Mouse (Mus musculus): ENCODE data around the gene Wfdc17. TPM values are rescaled to one million over a fixed set of nuclear protein-coding genes. Genes with fewer than 3 reads are reported as not detected.

Gene Wfdc17
- total RNA-seq, 1 experiment = not detected

GRCm38 (mm10) chr11:83663532-83663931, 40.3 kb upstream of the Wfdc17 start:
- DNase-seq (ENCODE audit: low read depth, low spot score) = no peak
- Histone ChIP-seq H3K9ac (ENCODE audit: insufficient read depth, low read depth, low read length, poor library complexity, severe bottlenecking) (no peak overlapping the region), H3K36me3 (ENCODE audit: control insufficient read depth, insufficient read depth, low read length, poor library complexity, severe bottlenecking) (no peaks in the 10 kb centered on the region), H3K4me1 (ENCODE audit: control insufficient read depth in 2 of 2, insufficient read depth in 2 of 2, low read length in 2 of 2, poor library complexity in 1 of 2) (no peaks in the 10 kb centered on the region), H3K27ac (ENCODE audit: insufficient read depth, low read depth, low read length, poor library complexity, severe bottlenecking) (no peak overlapping the region), H3K9me3 (ENCODE audit: control insufficient read depth, insufficient read depth, low read depth, low read length) (no peaks in the 10 kb centered on the region), H3K4me3 (ENCODE audit: insufficient read depth in 1 of 2, low read depth in 1 of 2, low read length in 2 of 2, poor library complexity in 1 of 2, severe bottlenecking in 1 of 2) (no peak overlapping the region)
- in situ Hi-C loops (cut with MboI; ENCODE audit: low sequenced_read_pairs in 2 of 2, unreplicated experiment in 2 of 2) = no loop called here
- TF ChIP-seq ZNF384 (IDR thresholded peaks at IDR 0.05; ENCODE audit: low read depth, low read length) (no peak), CHD2 (IDR thresholded peaks at IDR 0.05; ENCODE audit: low read depth, low read length) (no peak), MAFK (IDR thresholded peaks at IDR 0.05; ENCODE audit: insufficient read depth, low read depth, low read length) (no peak)

DNA sequence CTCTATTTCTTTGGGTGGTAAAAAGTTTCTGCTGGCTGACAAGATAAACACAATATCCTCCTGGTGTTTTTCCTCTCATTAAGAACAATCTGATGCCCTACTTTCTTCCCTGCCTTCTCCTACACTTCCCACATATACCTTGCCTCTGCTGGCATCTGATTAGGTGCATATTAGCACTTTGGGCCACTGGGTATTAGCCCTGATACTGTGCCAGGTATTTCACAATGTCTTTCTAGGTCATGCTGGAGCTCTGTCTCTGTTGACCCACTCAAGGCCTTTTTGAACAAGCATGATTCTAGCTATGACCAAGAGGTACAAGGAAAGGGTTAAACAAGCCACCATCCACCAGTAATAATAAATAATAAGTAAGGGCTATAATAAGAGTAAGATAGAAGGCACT, 32.0 kb upstream of the Wfdc17 start:
- in situ Hi-C loops (cut with MboI; ENCODE audit: low sequenced_read_pairs in 2 of 2, unreplicated experiment in 2 of 2) = no loop called here
- no peaks in the 10 kb centered on the region for H3K9me3 ChIP-seq (ENCODE audit: control insufficient read depth, insufficient read depth, low read depth, low read length)
- no peak for DNase-seq (ENCODE audit: low read depth, low spot score)
- H3K4me1 ChIP-seq (ENCODE audit: control insufficient read depth in 2 of 2, insufficient read depth in 2 of 2, low read length in 2 of 2, poor library complexity in 1 of 2) = no peaks in the 10 kb centered on the region
- no peaks in the 10 kb centered on the region for H3K36me3 ChIP-seq (ENCODE audit: control insufficient read depth, insufficient read depth, low read length, poor library complexity, severe bottlenecking)
- no peak overlapping the region for H3K4me3 ChIP-seq (ENCODE audit: insufficient read depth in 1 of 2, low read depth in 1 of 2, low read length in 2 of 2, poor library complexity in 1 of 2, severe bottlenecking in 1 of 2)
- H3K27ac ChIP-seq (ENCODE audit: insufficient read depth, low read depth, low read length, poor library complexity, severe bottlenecking) = no peak overlapping the region
- no peak overlapping the region for H3K9ac ChIP-seq (ENCODE audit: insufficient read depth, low read depth, low read length, poor library complexity, severe bottlenecking)
- no peak for TF ChIP-seq ZC3H11A (IDR thresholded peaks at IDR 0.05; ENCODE audit: borderline replicate concordance, low read depth, low read length)
- no peak for TF ChIP-seq CHD2 (IDR thresholded peaks at IDR 0.05; ENCODE audit: low read depth, low read length)
- TF ChIP-seq ZNF384 (IDR thresholded peaks at IDR 0.05; ENCODE audit: low read depth, low read length) = no peak
- no peak for TF ChIP-seq MAFK (IDR thresholded peaks at IDR 0.05; ENCODE audit: insufficient read depth, low read depth, low read length)
- no peak for TF ChIP-seq HCFC1 (IDR thresholded peaks at IDR 0.05; ENCODE audit: borderline replicate concordance, insufficient read depth, low read length)

DNA sequence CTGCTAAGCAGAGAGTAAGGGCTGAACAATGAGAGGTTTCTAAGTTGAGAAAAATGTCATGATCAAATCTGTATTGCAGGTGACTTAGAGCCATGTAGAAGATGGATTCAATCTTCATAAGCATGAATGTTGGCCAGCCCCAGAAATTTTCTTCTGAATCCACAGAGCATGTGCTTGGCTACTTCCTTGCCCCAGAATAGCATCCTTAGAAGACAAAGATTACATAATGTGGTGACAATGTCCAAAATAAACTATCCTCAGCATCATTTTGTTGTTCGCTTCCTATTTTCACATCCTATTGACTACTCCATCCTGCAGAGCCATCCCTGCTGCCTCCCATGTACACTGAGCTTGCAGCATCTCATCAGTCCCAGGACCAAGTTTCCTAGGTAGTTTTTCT, 28.1 kb upstream of the Wfdc17 start:
- no peak for DNase-seq (ENCODE audit: low read depth, low spot score)
- Histone ChIP-seq H3K36me3 (ENCODE audit: control insufficient read depth, insufficient read depth, low read length, poor library complexity, severe bottlenecking) (no peaks in the 10 kb centered on the region), H3K27ac (ENCODE audit: insufficient read depth, low read depth, low read length, poor library complexity, severe bottlenecking) (no peak overlapping the region), H3K4me3 (ENCODE audit: insufficient read depth in 1 of 2, low read depth in 1 of 2, low read length in 2 of 2, poor library complexity in 1 of 2, severe bottlenecking in 1 of 2) (no peak overlapping the region), H3K9me3 (ENCODE audit: control insufficient read depth, insufficient read depth, low read depth, low read length) (no peaks in the 10 kb centered on the region), H3K9ac (ENCODE audit: insufficient read depth, low read depth, low read length, poor library complexity, severe bottlenecking) (no peak overlapping the region), H3K4me1 (ENCODE audit: control insufficient read depth in 2 of 2, insufficient read depth in 2 of 2, low read length in 2 of 2, poor library complexity in 1 of 2) (no peaks in the 10 kb centered on the region)
- no peak for TF ChIP-seq HCFC1 (IDR thresholded peaks at IDR 0.05; ENCODE audit: borderline replicate concordance, insufficient read depth, low read length)
- no peak for TF ChIP-seq CHD2 (IDR thresholded peaks at IDR 0.05; ENCODE audit: low read depth, low read length)
- no peak for TF ChIP-seq ZC3H11A (IDR thresholded peaks at IDR 0.05; ENCODE audit: borderline replicate concordance, low read depth, low read length)
- no peak for TF ChIP-seq ZNF384 (IDR thresholded peaks at IDR 0.05; ENCODE audit: low read depth, low read length)
- TF ChIP-seq MAFK (IDR thresholded peaks at IDR 0.05; ENCODE audit: insufficient read depth, low read depth, low read length) = no peak
- in situ Hi-C loops (cut with MboI; ENCODE audit: low sequenced_read_pairs in 2 of 2, unreplicated experiment in 2 of 2) = no loop called here

DNA sequence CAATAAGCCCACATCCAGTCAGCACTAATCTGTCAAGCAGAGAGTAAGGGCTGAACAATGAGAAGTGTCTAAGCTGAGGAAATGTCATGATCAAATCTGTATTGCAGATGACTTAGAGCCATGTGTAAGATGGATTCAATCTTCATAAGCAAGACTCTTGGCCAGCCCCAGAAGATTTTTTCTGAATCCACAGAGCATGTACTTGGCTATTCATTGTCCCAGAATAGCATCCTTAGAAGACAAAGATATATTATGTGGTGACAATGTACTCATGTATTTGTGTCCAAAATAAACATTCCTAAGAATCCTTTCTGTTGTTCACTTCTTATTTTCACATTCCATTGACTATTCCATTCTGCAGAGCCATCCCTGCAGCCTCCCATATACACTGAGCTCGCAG, 13.9 kb upstream of the Wfdc17 start:
- Histone ChIP-seq H3K4me1 (ENCODE audit: control insufficient read depth in 2 of 2, insufficient read depth in 2 of 2, low read length in 2 of 2, poor library complexity in 1 of 2) (no peaks in the 10 kb centered on the region), H3K9ac (ENCODE audit: insufficient read depth, low read depth, low read length, poor library complexity, severe bottlenecking) (no peak overlapping the region), H3K9me3 (ENCODE audit: control insufficient read depth, insufficient read depth, low read depth, low read length) (no peaks in the 10 kb centered on the region), H3K27ac (ENCODE audit: insufficient read depth, low read depth, low read length, poor library complexity, severe bottlenecking) (no peak overlapping the region), H3K36me3 (ENCODE audit: control insufficient read depth, insufficient read depth, low read length, poor library complexity, severe bottlenecking) (no peaks in the 10 kb centered on the region), H3K4me3 (ENCODE audit: insufficient read depth in 1 of 2, low read depth in 1 of 2, low read length in 2 of 2, poor library complexity in 1 of 2, severe bottlenecking in 1 of 2) (no peak overlapping the region)
- no peak for TF ChIP-seq HCFC1 (IDR thresholded peaks at IDR 0.05; ENCODE audit: borderline replicate concordance, insufficient read depth, low read length)
- no peak for TF ChIP-seq MAFK (IDR thresholded peaks at IDR 0.05; ENCODE audit: insufficient read depth, low read depth, low read length)
- TF ChIP-seq CHD2 (IDR thresholded peaks at IDR 0.05; ENCODE audit: low read depth, low read length) = no peak
- TF ChIP-seq ZNF384 (IDR thresholded peaks at IDR 0.05; ENCODE audit: low read depth, low read length) = no peak
- TF ChIP-seq ZC3H11A (IDR thresholded peaks at IDR 0.05; ENCODE audit: borderline replicate concordance, low read depth, low read length) = no peak
- in situ Hi-C loops (cut with MboI; ENCODE audit: low sequenced_read_pairs in 2 of 2, unreplicated experiment in 2 of 2) = no loop called here
- DNase-seq (ENCODE audit: low read depth, low spot score) = no peak

DNA sequence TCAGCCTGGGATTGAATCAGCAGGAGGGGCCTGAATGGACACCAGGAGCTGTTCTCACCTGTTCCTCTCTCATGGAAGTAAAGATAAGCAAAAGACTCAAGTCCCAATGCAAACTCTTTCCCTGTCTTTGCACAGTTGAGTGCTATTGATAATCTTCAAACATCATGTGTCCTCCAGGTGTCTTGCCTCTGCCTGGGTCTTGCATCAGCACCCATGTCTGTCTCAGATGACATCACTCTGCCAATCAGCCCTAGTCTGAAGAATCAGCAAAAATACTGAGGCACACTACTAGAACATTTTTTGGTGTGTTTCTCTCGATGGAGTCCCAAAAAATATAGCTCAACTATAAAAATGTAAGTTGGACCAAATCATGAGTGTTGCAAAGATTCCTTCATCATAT, 11.8 kb upstream of the Wfdc17 start:
- Histone ChIP-seq H3K4me1 (ENCODE audit: control insufficient read depth in 2 of 2, insufficient read depth in 2 of 2, low read length in 2 of 2, poor library complexity in 1 of 2) (no peaks in the 10 kb centered on the region), H3K9ac (ENCODE audit: insufficient read depth, low read depth, low read length, poor library complexity, severe bottlenecking) (no peak overlapping the region), H3K4me3 (ENCODE audit: insufficient read depth in 1 of 2, low read depth in 1 of 2, low read length in 2 of 2, poor library complexity in 1 of 2, severe bottlenecking in 1 of 2) (no peak overlapping the region), H3K9me3 (ENCODE audit: control insufficient read depth, insufficient read depth, low read depth, low read length) (no peaks in the 10 kb centered on the region), H3K36me3 (ENCODE audit: control insufficient read depth, insufficient read depth, low read length, poor library complexity, severe bottlenecking) (no peaks in the 10 kb centered on the region), H3K27ac (ENCODE audit: insufficient read depth, low read depth, low read length, poor library complexity, severe bottlenecking) (no peak overlapping the region)
- no peak for DNase-seq (ENCODE audit: low read depth, low spot score)
- TF ChIP-seq ZNF384 (IDR thresholded peaks at IDR 0.05; ENCODE audit: low read depth, low read length) (no peak), HCFC1 (IDR thresholded peaks at IDR 0.05; ENCODE audit: borderline replicate concordance, insufficient read depth, low read length) (no peak), MAFK (IDR thresholded peaks at IDR 0.05; ENCODE audit: insufficient read depth, low read depth, low read length) (no peak), CHD2 (IDR thresholded peaks at IDR 0.05; ENCODE audit: low read depth, low read length) (no peak), ZC3H11A (IDR thresholded peaks at IDR 0.05; ENCODE audit: borderline replicate concordance, low read depth, low read length) (no peak)
- in situ Hi-C loops (cut with MboI; ENCODE audit: low sequenced_read_pairs in 2 of 2, unreplicated experiment in 2 of 2) = no loop called here
